Mouse (Mus musculus) left cerebral cortex, postnatal 14 days (tissue): ENCODE measurements around the gene Dph1. TPM values are rescaled to one million over a fixed set of nuclear protein-coding genes. Genes with fewer than 3 reads are reported as not detected.

ENCODE experiments used
- DNase-seq, 2 experiments: peaks; one replicate each; pipeline ENCODE4 v3.0.0; 2021 to 2022; ENCODE audit warnings: low spot score in 2 of 2, mixed read lengths in 1 of 2
- intact Hi-C: fragments of 180-260 bp; cut with DNase I; formaldehyde crosslinking; loops from one replicate; pipeline ENCODE4 v1.15.1; 2025
- total RNA-seq, 2 experiments: library from RNA; stranded (reverse); gene quantifications; 2 replicates each; pipeline ENCODE4 v1.2.3; 2021

Dph1 gene
- total RNA-seq, 2 experiments from 2014 or later = 22.0 to 23.7 TPM

DNA sequence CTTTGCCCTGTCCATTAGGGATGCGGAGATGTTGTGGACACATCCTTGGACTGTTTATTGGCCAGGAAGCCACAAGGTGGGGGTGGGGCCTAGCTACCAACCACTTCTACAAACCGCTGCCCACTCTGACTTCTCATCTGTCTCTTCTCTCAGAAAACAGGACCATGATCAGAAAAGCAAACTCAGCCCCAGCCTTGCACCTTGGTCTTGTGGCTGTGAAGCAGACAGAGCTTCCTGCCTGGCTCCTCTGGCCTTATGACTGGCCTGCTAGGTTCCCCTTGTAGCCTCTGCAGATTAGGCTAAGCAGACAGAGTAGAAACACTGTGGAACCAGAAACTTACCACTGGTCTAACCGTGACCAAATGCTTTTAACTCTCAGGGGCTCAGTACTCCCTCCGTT lies 18.3 kb upstream of the Dph1 start:
- intact Hi-C loops = no loop called here
- no peak for DNase-seq

DNA sequence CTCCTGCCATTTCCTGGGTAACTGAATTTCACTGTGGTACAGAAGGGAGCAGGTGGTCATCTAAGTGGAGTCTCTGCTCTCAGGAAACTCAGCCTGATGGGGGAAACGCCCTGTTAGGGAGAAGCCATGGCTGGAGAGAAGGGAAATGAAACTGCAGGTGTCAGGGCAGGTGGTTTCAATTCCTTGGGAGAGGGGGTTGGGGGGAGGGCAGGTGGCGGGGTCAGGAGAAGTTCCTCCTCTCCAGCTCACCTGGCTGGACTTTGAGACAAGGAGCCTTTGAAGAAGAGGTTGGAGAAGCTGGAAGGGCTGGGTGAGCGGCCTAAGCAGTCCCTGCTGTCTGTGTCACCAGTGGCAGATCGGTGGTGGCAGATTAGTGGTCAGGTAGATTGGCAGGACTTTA lies 15.3 kb upstream of the Dph1 start:
- no peak for DNase-seq
- intact Hi-C loops = no loop called here

DNA sequence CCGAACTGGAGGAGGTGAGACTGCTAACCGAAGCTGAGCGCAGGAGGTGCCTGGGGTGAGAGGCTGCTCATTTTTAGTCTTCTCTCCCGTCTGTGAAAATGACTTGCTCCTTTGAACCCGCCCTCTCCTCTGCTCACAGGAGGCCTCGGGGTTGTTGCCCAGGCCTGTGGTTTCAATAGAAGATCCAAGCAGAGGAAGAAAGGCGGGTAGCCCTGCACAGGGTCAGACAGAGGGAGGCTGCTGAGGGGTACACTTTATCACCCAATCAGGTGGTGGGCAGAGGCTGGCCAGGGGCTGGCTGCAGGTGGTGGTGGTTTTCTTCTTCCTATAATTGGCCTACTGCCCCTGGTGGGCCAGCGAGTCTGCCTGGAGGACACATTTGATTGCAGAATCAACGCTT lies 13.4 kb upstream of the Dph1 start:
- intact Hi-C loops = no loop called here
- no peak for DNase-seq

- no peak for DNase-seq
- intact Hi-C loops = no loop called here
Observed at GRCm38 (mm10) chr11:75203926-75204325, 12.9 kb upstream of the Dph1 start.

DNA sequence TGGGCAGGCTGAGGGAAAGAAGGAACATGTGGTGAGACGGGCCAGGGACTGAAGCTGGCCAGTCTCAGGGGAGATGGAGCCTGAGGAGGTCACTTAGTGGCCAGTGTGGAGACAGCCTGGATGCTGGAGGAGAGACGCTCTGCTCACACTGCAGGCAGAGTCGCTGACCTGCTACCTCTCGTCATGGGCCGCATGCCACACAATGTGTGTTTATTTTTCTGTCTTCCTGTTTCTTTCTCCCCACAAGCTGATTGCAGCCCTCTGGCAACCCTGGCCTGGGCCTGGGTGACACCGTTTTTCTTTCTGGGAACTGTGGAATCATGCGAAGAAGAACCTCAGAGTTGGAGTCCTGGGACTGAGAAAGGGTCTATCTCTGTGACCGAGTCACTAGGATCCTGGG lies 10.7 kb upstream of the Dph1 start:
- intact Hi-C loops = no loop called here
- DNase-seq = no peak

DNA sequence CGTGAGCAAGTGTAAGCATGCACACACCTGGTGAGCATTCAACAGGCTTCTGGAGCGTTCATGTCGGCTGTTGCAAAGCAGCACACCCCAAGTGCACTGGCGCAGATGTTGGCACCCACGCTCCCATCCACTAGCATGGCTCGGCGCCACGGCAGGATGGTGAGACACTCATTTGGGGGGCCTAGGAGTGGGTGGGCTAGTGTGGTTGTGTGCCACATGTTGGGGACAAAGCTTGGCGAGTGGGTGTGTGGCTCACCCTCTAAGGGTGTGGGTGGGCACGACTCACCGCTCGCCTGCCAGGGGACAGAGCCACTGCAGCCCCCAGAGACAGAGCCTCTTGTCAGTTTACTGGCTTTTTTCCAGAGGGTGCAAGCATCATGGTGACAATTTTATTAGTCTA lies 9.9 kb upstream of the Dph1 start:
- intact Hi-C loops = no loop called here
- DNase-seq = peak; percentile 63 to 81

DNA sequence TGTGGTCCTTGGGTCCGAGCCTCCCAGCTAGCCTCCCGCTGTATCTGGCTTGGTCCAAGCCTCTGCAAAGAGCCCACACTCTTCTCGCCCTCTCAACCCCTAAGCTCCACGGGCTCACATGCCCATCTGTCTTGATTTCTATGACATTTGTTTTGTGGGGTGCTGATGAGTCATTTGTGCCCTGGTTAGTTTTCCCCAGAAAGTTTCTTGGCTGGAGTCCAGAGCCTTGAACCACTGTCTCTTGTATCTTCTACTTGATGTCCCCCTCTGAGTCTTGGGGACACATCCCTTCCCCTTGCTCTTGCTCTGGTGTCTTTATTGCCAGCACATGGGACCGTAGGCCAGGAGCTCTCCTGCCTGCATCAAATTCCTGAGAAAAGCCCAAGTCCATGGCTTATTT lies 8.9 kb upstream of the Dph1 start:
- DNase-seq = no peak
- intact Hi-C loops = no loop called here

DNA sequence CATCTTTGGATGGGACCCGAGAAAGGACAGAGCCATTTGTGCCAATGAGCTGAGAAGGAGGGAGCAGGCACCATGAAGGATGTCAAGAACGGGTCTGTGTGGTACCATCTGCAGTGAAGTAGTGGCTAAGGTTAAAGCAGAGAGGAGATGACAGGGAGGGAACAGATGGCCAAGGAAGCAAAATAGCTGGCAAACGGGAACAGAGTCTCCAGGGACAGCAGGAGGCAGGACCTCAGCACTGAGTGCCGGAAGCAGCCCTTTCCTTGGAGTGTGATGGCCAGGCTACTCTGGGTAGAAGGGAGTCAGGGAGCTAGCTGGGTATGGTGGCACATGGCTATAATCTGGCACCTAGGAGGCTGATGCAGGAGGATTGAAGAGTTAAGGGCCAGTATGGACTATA lies 7.8 kb upstream of the Dph1 start:
- no peak for DNase-seq

GRCm38 (mm10) chr11:75197956-75198355 lies 6.9 kb upstream of the Dph1 start:
- no peak for DNase-seq
- intact Hi-C loops = no loop called here

More for the DNA sequence above, 7.8 kb upstream of the Dph1 start:
- intact Hi-C loops = no loop called here

- intact Hi-C loops = no loop called here
- no peak for DNase-seq
Observed at GRCm38 (mm10) chr11:75196131-75196530, 5.1 kb upstream of the Dph1 start.

DNA sequence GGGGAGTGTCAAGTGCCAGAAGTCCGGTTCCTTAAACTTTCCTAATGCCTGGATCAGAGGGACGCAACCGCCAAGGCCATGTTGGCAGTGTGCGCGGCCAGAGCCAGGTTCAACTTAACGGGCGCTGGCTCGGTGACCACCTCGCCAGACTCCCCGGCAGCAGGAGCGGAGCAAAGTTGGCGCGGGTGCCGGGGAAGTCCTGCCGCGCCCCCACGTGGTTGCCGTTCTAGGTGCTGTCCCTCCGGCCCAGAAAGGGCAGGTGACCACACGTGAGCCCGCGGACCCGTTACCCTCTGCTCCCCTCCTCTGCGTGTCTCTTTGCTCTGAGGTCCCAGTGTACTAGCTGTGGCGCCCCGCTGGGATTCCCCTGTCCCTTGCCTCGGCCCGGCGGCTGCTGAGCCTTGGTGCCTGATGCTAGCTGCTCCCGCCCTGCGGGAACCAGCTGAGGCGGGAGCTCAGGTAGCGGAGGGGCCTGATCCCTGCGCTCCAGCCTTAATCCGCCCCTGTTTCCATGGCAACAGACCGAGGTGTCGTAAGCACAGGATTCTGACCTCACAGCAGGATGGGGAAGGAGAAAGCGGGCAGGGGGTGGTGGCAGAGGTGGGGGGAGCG lies 3.9 kb upstream of the Dph1 start:
- intact Hi-C loops = loop anchor here (5.0 kb wide), 1 partner anchor 37 kb away; no protein-coding TSS in a partner anchor
- DNase-seq = peak in 1 of 2 experiments; percentile 64

DNA sequence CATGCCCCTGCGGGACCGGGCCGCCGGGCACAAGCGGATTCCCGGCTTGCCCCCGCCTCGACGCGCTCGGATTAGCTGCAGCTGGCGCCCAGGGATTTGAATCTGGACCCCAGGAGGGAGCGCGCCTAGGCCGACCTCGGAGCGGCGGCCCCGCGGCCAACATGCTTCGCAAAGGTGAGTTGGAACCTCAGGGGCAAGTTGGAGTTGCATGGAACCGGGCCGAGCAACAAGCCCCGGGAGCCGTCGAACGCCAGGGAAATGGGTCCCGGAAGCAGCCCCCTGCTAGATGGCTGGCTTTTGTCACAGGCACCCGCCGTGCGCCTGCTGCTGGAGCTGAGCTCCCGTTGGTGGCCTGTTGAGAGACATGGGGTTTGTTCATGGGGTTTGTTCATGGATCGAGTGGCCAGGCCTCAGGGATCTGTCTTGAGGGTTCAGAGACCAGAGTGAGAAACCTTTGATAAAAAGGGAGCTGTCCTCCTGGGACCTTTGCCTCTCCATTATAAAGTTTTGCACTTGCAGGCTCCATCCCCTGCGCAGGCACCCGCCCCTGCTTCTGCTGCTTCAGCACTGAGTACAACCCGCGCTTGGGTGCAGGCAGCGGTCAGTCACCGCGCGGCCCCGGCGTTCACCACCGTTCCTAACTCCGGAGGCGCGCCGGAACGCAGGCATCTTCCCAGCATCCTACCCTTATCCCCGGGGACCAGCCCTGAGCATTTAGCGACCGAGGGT lies 3.2 kb upstream of the Dph1 start:
- no peak for DNase-seq
- intact Hi-C loops = loop anchor here (5.0 kb wide), 1 partner anchor 38 kb away; no protein-coding TSS in a partner anchor

DNA sequence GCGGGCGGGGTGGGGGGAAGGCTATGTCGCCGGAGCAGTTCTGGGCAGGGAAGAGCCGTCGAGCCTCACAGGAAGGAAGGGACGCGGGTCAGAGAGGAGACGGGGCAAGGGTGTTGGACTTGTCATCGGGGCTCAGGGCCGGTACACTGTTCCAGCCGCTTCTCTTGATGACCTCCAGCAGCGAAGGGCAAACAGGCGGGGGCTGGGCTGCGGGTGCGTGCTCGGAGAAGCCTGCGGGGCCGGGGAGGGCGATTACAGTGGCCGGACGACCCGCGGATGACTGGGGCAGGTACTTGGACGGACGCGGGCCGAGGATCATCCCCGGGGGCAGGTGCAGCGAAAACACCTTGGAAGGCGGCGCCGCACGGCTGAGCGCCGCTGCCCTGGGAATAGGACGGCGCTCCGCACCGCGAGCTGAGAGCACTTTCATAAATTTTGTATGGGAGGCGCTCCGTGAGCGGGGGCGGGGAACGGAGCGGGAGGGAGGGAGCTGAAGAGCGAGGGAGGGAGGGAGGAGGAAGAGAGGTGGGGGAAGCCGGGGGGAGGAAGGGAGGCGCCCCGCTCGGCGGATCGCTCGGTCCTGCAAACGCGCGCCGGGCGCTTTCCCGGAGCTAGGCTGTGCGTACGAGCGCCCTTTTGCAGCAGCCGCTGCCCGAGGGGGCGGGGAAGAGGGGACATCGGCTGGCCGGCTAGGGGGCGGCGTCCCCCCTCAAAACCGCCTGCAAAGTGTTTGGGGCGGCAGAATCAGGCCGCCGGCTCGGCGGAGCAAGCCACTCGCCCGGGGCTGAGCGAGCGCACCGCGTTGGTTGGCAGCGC lies 2.4 kb upstream of the Dph1 start, which contains the start of gene Rtn4rl1:
Gene Rtn4rl1 (plus strand): TSS at position 528 of the 816 bp plus-strand sequence.
- intact Hi-C loops = loop anchor here (2.0 to 5.0 kb wide), 2 partner anchors 39 to 97 kb away; no protein-coding TSS in a partner anchor
- DNase-seq = peak in 1 of 2 experiments; percentile 78

- DNase-seq = peak in 1 of 2 experiments; percentile 74
- intact Hi-C loops = loop anchor here (2.0 to 5.0 kb wide), 2 partner anchors 40 to 98 kb away; no protein-coding TSS in a partner anchor
Observed at GRCm38 (mm10) chr11:75192336-75193214, 1.5 kb upstream of the Dph1 start.

- intact Hi-C loops = loop anchor here (2.0 to 5.0 kb wide), 2 partner anchors 40 to 99 kb away; no protein-coding TSS in a partner anchor
- DNase-seq = no peak
Observed at GRCm38 (mm10) chr11:75191841-75192240, 800 bp upstream of the Dph1 start.

DNA sequence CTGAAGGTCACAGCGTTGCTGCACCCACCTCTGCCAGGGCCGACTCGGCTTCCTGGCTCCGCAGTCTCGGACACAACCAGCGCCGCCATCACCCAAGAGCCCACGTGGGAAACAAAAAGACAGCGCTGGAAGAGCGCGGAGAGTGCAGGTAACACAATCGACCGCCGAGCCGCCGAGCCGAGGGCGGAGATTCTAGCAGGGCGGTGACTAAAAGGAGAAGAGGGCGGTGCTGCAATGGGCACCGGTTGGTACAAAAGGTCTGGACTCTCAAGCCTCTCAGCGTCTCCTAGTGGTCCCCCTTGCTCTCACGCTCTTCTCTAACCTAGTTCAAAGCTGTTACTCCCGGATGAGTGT lies 693 bp downstream of the Dph1 start:
- peak; percentile 75 to 81 for DNase-seq
- intact Hi-C loops = loop anchor here (5.0 kb wide), 1 partner anchor 42 kb away; no protein-coding TSS in a partner anchor

DNA sequence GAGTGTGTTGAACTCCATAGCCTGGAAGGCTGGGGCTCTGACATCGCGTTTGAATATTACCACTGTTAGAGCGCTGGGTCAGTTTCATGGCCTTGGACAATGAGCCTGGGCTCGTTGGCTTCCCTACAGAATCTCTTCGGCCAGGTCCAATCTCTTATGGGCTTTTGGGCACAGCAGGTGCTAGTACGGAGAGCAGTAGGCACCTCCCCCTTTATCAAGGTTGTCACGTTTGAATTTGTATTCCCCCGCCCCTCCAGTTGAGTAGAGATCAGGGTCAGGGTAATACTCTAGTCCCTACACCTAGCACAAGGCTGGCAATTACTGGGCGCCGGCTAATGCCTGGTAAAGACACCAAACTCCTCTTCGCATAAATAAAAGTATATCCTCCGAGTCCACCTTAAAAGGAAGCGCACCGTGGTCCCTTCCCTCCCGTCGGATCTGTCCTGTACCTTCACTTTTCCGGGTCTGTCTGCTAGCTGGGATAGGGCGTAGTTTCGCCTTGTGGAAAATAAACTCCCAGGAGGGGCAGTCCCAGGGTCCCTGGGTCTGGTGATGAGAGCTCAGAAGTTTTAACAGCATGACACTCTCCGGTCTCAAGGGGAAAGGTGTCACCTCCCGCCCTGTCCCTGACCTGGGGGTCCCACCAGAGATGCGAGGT lies 1.2 kb downstream of the Dph1 start:
- DNase-seq = no peak
- intact Hi-C loops = loop anchor here (5.0 kb wide), 1 partner anchor 42 kb away; no protein-coding TSS in a partner anchor

GRCm38 (mm10) chr11:75184986-75185385 lies 6.1 kb downstream of the Dph1 start:
- peak in 1 of 2 experiments; percentile 24 for DNase-seq
- intact Hi-C loops = loop anchor here (5.0 kb wide), 2 partner anchors 212 to 267 kb away; partner anchors contain the start of gene Wdr81
